Mouse (Mus musculus) thymus, adult 2 months (tissue): ENCODE results near the gene Cdc42bpa.
A peak's percentile ranks its signal among the peaks of the same experiment; 100 is the strongest.

ENCODE experiments used
- CTCF ChIP-seq: fragments of 200-500 bp; IDR thresholded peaks from 2 replicates; pipeline ENCODE4 v1.5.1; 2012; ENCODE audit warnings: mild to moderate bottlenecking, control low read depth, low read length, moderate library complexity, borderline replicate concordance; ENCODE audit not compliant: control insufficient read depth, poor library complexity, insufficient read depth; ENCODE audit errors: extremely low read depth
- POLR2A ChIP-seq: fragments of 200-500 bp; IDR thresholded peaks from 2 replicates; pipeline ENCODE4 v1.6.1; 2012; ENCODE audit warnings: mild to moderate bottlenecking, low read length, control low read depth, moderate library complexity; ENCODE audit not compliant: control insufficient read depth, poor library complexity, insufficient read depth; ENCODE audit errors: extremely low read depth

- TF ChIP-seq POLR2A (no peak), CTCF (peak; percentile 96)
Observed at GRCm38 (mm10) chr1:180215044-180215443, 254.8 kb downstream of the Cdc42bpa start.
